Mouse (Mus musculus) MEL (cell line): Measurements from ENCODE around the gene Pygm. TPM values are rescaled to one million over a fixed set of nuclear protein-coding genes. Genes with fewer than 3 reads are reported as not detected.

Experiments used
- DNase-seq: peaks from one replicate; pipeline ENCODE4 v3.0.0; 2011; ENCODE audit warnings: low read depth, low spot score
- H3K27ac ChIP-seq: 2 replicates; pipeline ENCODE4 v1.5.1; 2012; ENCODE audit warnings: low read depth, mild to moderate bottlenecking, control low read depth, low read length, moderate library complexity; ENCODE audit not compliant: control insufficient read depth
- H3K27me3 ChIP-seq, 2 experiments: fragments of 150-350 bp in 1 of 2; sonication (generic) in 1 of 2; 2 replicates each; pipeline ENCODE4 v1.6.1; 2012; ENCODE audit warnings: low read length in 2 of 2, mild to moderate bottlenecking in 2 of 2, improper control_type of control experiment in 1 of 2, moderate library complexity in 1 of 2; ENCODE audit not compliant: insufficient read depth in 2 of 2, control insufficient read depth in 1 of 2
- H3K36me3 ChIP-seq, 2 experiments: 2 replicates each; pipeline ENCODE4 v1.6.1; 2012 to 2014; ENCODE audit warnings: low read length in 2 of 2, improper control_type of control experiment in 1 of 2, inconsistent platforms in 1 of 2, mild to moderate bottlenecking in 1 of 2; ENCODE audit not compliant: insufficient read depth in 2 of 2, control insufficient read depth in 1 of 2
- H3K4me1 ChIP-seq, 2 experiments: fragments of 150-350 bp in 1 of 2; sonication (generic) in 1 of 2; 2 replicates each; pipeline ENCODE4 v1.6.1; 2012; ENCODE audit warnings: low read length in 2 of 2, improper control_type of control experiment in 1 of 2, mild to moderate bottlenecking in 1 of 2; ENCODE audit not compliant: insufficient read depth in 2 of 2, control insufficient read depth in 1 of 2
- H3K4me3 ChIP-seq, 2 experiments: fragments of 150-350 bp in 1 of 2; sonication (generic) in 1 of 2; 2 replicates each; pipeline ENCODE4 v1.5.1; 2012; ENCODE audit warnings: low read depth in 2 of 2, low read length in 2 of 2, mild to moderate bottlenecking in 2 of 2, moderate library complexity in 2 of 2, control low read depth in 1 of 2, improper control_type of control experiment in 1 of 2; ENCODE audit not compliant: control insufficient read depth in 1 of 2, insufficient read depth in 1 of 2
- H3K79me2 ChIP-seq: 2 replicates; pipeline ENCODE4 v1.6.1; 2012; ENCODE audit warnings: mild to moderate bottlenecking, low read length, moderate library complexity; ENCODE audit not compliant: control insufficient read depth, poor library complexity, insufficient read depth
- H3K9ac ChIP-seq: 2 replicates; pipeline ENCODE4 v1.6.1; 2012; ENCODE audit warnings: low read depth, mild to moderate bottlenecking, control low read depth, low read length, moderate library complexity; ENCODE audit not compliant: control insufficient read depth, poor library complexity, severe bottlenecking
- H3K9me3 ChIP-seq: fragments of 150-350 bp; sonication (generic); replicated peaks from 2 replicates; pipeline ENCODE4 v1.6.1; 2012; ENCODE audit warnings: mild to moderate bottlenecking, low read length, improper control_type of control experiment, moderate library complexity; ENCODE audit not compliant: insufficient read depth
- BHLHE40 ChIP-seq: IDR thresholded peaks from 2 replicates; pipeline ENCODE4 v1.6.1; 2012; ENCODE audit warnings: low read depth, mild to moderate bottlenecking, inconsistent platforms, low read length, improper control_type of control experiment, borderline replicate concordance
- CHD1 ChIP-seq: IDR thresholded peaks from 2 replicates; pipeline ENCODE4 v1.6.1; 2012; ENCODE audit warnings: low read depth, mild to moderate bottlenecking, inconsistent platforms, low read length, improper control_type of control experiment
- CHD2 ChIP-seq: IDR thresholded peaks from 2 replicates; pipeline ENCODE4 v1.6.1; 2011; ENCODE audit warnings: low read length, improper control_type of control experiment
- CTCF ChIP-seq, 3 experiments: IDR thresholded peaks in 2 of 3; conservative IDR thresholded peaks in 1 of 3; 2 replicates each; pipeline ENCODE4 v1.5.1; 2011 to 2012; ENCODE audit warnings: low read length in 3 of 3, low read depth in 2 of 3, mild to moderate bottlenecking in 2 of 3, improper control_type of control experiment in 1 of 3, inconsistent platforms in 1 of 3, mixed read lengths in 1 of 3, moderate library complexity in 1 of 3; ENCODE audit not compliant: control insufficient read depth in 1 of 3, insufficient read depth in 1 of 3, poor library complexity in 1 of 3, severe bottlenecking in 1 of 3
- E2F4 ChIP-seq: IDR thresholded peaks from 2 replicates; pipeline ENCODE4 v1.6.1; 2011; ENCODE audit warnings: low read depth, low read length, improper control_type of control experiment, borderline replicate concordance
- ELF1 ChIP-seq: IDR thresholded peaks from 2 replicates; pipeline ENCODE4 v1.6.1; 2014; ENCODE audit warnings: low read depth, mild to moderate bottlenecking, inconsistent platforms, low read length, improper control_type of control experiment, moderate library complexity
- EP300 ChIP-seq, 2 experiments: IDR thresholded peaks; 2 replicates each; pipeline ENCODE4 v1.6.1; 2011; ENCODE audit warnings: improper control_type of control experiment in 2 of 2, low read length in 2 of 2, low read depth in 1 of 2, mild to moderate bottlenecking in 1 of 2
- ETS1 ChIP-seq: IDR thresholded peaks from 2 replicates; pipeline ENCODE4 v1.6.1; 2012; ENCODE audit warnings: low read depth, mild to moderate bottlenecking, inconsistent platforms, low read length, improper control_type of control experiment, moderate library complexity
- GATA1 ChIP-seq: IDR thresholded peaks from 2 replicates; pipeline ENCODE4 v1.6.1; 2011; ENCODE audit warnings: low read depth, low read length, improper control_type of control experiment
- HCFC1 ChIP-seq: IDR thresholded peaks from 2 replicates; pipeline ENCODE4 v1.6.1; 2012; ENCODE audit warnings: low read depth, mild to moderate bottlenecking, inconsistent platforms, low read length, improper control_type of control experiment, moderate library complexity
- JUND ChIP-seq: IDR thresholded peaks from 2 replicates; pipeline ENCODE4 v1.6.1; 2011; ENCODE audit warnings: low read depth, mild to moderate bottlenecking, improper control_type of control experiment, low read length
- KAT2A ChIP-seq: conservative IDR thresholded peaks from 2 replicates; pipeline ENCODE4 v1.6.1; 2012; ENCODE audit warnings: low read depth, low read length, improper control_type of control experiment, inconsistent platforms
- MAFK ChIP-seq: IDR thresholded peaks from 2 replicates; pipeline ENCODE4 v1.6.1; 2011; ENCODE audit warnings: low read depth, mild to moderate bottlenecking, low read length, improper control_type of control experiment, borderline replicate concordance
- MAX ChIP-seq: IDR thresholded peaks from 2 replicates; pipeline ENCODE4 v1.6.1; 2011; ENCODE audit warnings: low read length, improper control_type of control experiment
- MEF2A ChIP-seq: IDR thresholded peaks from 2 replicates; pipeline ENCODE4 v1.6.1; 2014; ENCODE audit warnings: low read depth, mild to moderate bottlenecking, inconsistent platforms, low read length, improper control_type of control experiment; ENCODE audit not compliant: poor library complexity, insufficient replicate concordance, severe bottlenecking; ENCODE audit errors: extremely low read depth
- MXI1 ChIP-seq: IDR thresholded peaks from 2 replicates; pipeline ENCODE4 v1.6.1; 2011; ENCODE audit warnings: mild to moderate bottlenecking, low read depth, low read length, improper control_type of control experiment
- MYC ChIP-seq: IDR thresholded peaks from 2 replicates; pipeline ENCODE4 v1.6.1; 2011; ENCODE audit warnings: low read depth, mild to moderate bottlenecking, low read length, improper control_type of control experiment, moderate library complexity
- POLR2A ChIP-seq, 2 experiments: IDR thresholded peaks; 2 replicates each; pipeline ENCODE4 v1.6.1; 2011 to 2012; ENCODE audit warnings: low read length in 2 of 2, mild to moderate bottlenecking in 2 of 2, control low read depth in 1 of 2, improper control_type of control experiment in 1 of 2, low read depth in 1 of 2, moderate library complexity in 1 of 2; ENCODE audit not compliant: control insufficient read depth in 1 of 2, insufficient read depth in 1 of 2, poor library complexity in 1 of 2
- POLR2AphosphoS2 ChIP-seq: IDR thresholded peaks from 2 replicates; pipeline ENCODE4 v1.6.1; 2011; ENCODE audit warnings: low read length, improper control_type of control experiment
- SIN3A ChIP-seq: IDR thresholded peaks from 2 replicates; pipeline ENCODE4 v1.6.1; 2012; ENCODE audit warnings: low read length, improper control_type of control experiment, inconsistent platforms
- SMC3 ChIP-seq: IDR thresholded peaks from 2 replicates; pipeline ENCODE4 v1.6.1; 2011; ENCODE audit warnings: low read depth, low read length, improper control_type of control experiment
- TBP ChIP-seq: IDR thresholded peaks from 2 replicates; pipeline ENCODE4 v1.8.0; 2011; ENCODE audit warnings: low read depth, low read length, improper control_type of control experiment
- TCF12 ChIP-seq: IDR thresholded peaks from 2 replicates; pipeline ENCODE4 v1.6.1; 2014; ENCODE audit warnings: low read depth, mild to moderate bottlenecking, inconsistent platforms, low read length, improper control_type of control experiment, moderate library complexity
- UBTF ChIP-seq: IDR thresholded peaks from 2 replicates; pipeline ENCODE4 v1.6.1; 2012; ENCODE audit warnings: low read depth, mild to moderate bottlenecking, inconsistent platforms, low read length, improper control_type of control experiment, moderate library complexity, borderline replicate concordance; ENCODE audit not compliant: insufficient read depth
- USF1 ChIP-seq: IDR thresholded peaks from 2 replicates; pipeline ENCODE4 v1.6.1; 2014; ENCODE audit warnings: low read depth, mild to moderate bottlenecking, inconsistent platforms, low read length, improper control_type of control experiment, moderate library complexity
- USF2 ChIP-seq, 2 experiments: IDR thresholded peaks; 2 replicates each; pipeline ENCODE4 v1.6.1; 2011 to 2012; ENCODE audit warnings: improper control_type of control experiment in 2 of 2, low read length in 2 of 2, borderline replicate concordance in 1 of 2, inconsistent platforms in 1 of 2, low read depth in 1 of 2, mild to moderate bottlenecking in 1 of 2; ENCODE audit not compliant: insufficient read depth in 1 of 2
- ZC3H11A ChIP-seq: IDR thresholded peaks from 2 replicates; pipeline ENCODE4 v1.6.1; 2012; ENCODE audit warnings: low read depth, mild to moderate bottlenecking, inconsistent platforms, low read length, improper control_type of control experiment
- ZKSCAN1 ChIP-seq: IDR thresholded peaks from 2 replicates; pipeline ENCODE4 v1.6.1; 2012; ENCODE audit warnings: low read depth, mild to moderate bottlenecking, inconsistent platforms, low read length, improper control_type of control experiment, moderate library complexity
- ZNF384 ChIP-seq: IDR thresholded peaks from 2 replicates; pipeline ENCODE4 v1.6.1; 2012; ENCODE audit warnings: low read depth, mild to moderate bottlenecking, inconsistent platforms, low read length, improper control_type of control experiment
- polyA plus RNA-seq, 2 experiments: library from polyadenylated mRNA; stranded (reverse) in 1 of 2; unstranded in 1 of 2; fragments of >175 nt in 1 of 2; fragments of >200 nt in 1 of 2; gene quantifications; 2 replicates each; pipeline versions ENCODE4 v1.2.1 to v1.2.4; 2012; ENCODE audit warnings: low replicate concordance in 2 of 2, low read depth in 1 of 2; ENCODE audit not compliant: insufficient read length in 2 of 2, insufficient read depth in 1 of 2, missing spikeins in 1 of 2
- total RNA-seq: library from RNA; depleted of rRNA; stranded (reverse); fragments of 300-350 nt; gene quantifications from 2 replicates; pipeline ENCODE4 v1.2.3, GENCODE M21; 2012

Gene Pygm
- total and polyA plus RNA-seq, 3 experiments = 0.73 to 3.3 TPM; not detected in 1

GRCm38 (mm10) chr19:6364842-6365241, 19.4 kb upstream of the Pygm start:
- H3K4me1 ChIP-seq = peaks cover 18 to 25% of the 10 kb centered on the region in 2 experiments
- peaks cover 42 to 57% of the 10 kb centered on the region in 2 experiments for H3K36me3 ChIP-seq
- H3K79me2 ChIP-seq = peaks cover 37% of the 10 kb centered on the region
- DNase-seq = peak; percentile 71
- H3K4me3 ChIP-seq = peak overlapping the region; percentile 86 to 93
- TF ChIP-seq CHD2 (no peak), GATA1 (no peak), MXI1 (peak; percentile 45; the same call in 1 of the 2 replicates), SIN3A (peak; percentile 68; the same call in 1 of the 2 replicates), E2F4 (no peak), MYC (0 out of 2 replicates have a peak, but pooled peaks have one; percentile 5), UBTF (no peak), BHLHE40 (no peak), POLR2A (IDR thresholded peaks at IDR 0.05; ENCODE audit: control insufficient read depth in 1 of 2, insufficient read depth in 1 of 2, low read depth in 1 of 2, low read length in 2 of 2, poor library complexity in 1 of 2) (no peak), CHD1 (peak; percentile 90; the same call in 1 of the 2 replicates), POLR2AphosphoS2 (peak; percentile 31; the same call in 1 of the 2 replicates)
- TF ChIP-seq, all 39 proteins: peak for 5
- Histone ChIP-seq H3K9ac (peak overlapping the region; percentile 99), H3K9me3 (no peaks in the 10 kb centered on the region), H3K27ac (peak overlapping the region; percentile 97), H3K27me3 (no peaks in the 10 kb centered on the region)

- Histone ChIP-seq H3K4me3 (no peak overlapping the region), H3K27me3 (no peaks in the 10 kb centered on the region), H3K36me3 (peaks cover 65 to 69% of the 10 kb centered on the region in 2 experiments), H3K79me2 (peaks cover 33% of the 10 kb centered on the region), H3K9ac (no peak overlapping the region; the same call in 1 of the 2 replicates), H3K4me1 (peaks cover 22 to 32% of the 10 kb centered on the region in 2 experiments), H3K9me3 (no peaks in the 10 kb centered on the region), H3K27ac (peak overlapping the region; percentile 61)
- TF ChIP-seq MAX (no peak), UBTF (no peak), ZKSCAN1 (no peak), ZNF384 (peak; percentile 66), MXI1 (peak; percentile 78), EP300 (IDR thresholded peaks at IDR 0.05; ENCODE audit: low read depth in 1 of 2, low read length in 2 of 2) (peak in 1 of 2 experiments; percentile 28; a peak in 1 of 4 replicates), SMC3 (no peak), MAFK (no peak), USF2 (IDR thresholded peaks at IDR 0.05; ENCODE audit: borderline replicate concordance in 1 of 2, insufficient read depth in 1 of 2, low read depth in 1 of 2, low read length in 2 of 2) (no peak), TBP (no peak), CTCF (IDR thresholded peaks at IDR 0.05 in 2 of 3, conservative IDR thresholded peaks at IDR 0.05 in 1 of 3; ENCODE audit: control insufficient read depth in 1 of 3, insufficient read depth in 1 of 3, low read depth in 2 of 3, low read length in 3 of 3, poor library complexity in 1 of 3, severe bottlenecking in 1 of 3) (no peak), KAT2A (no peak), ELF1 (no peak), BHLHE40 (no peak), USF1 (0 out of 2 replicates have a peak, but pooled peaks have one; percentile 4), ETS1 (peak; percentile 42; the same call in 1 of the 2 replicates), JUND (no peak), MEF2A (no peak), HCFC1 (no peak), E2F4 (no peak), TCF12 (no peak), ZC3H11A (no peak), SIN3A (peak; percentile 79)
- DNase-seq = peak; percentile 65
Observed at GRCm38 (mm10) chr19:6370175-6370574, 14.0 kb upstream of the Pygm start.
